Mouse (Mus musculus) brain, embryonic 14.5 days (tissue): ENCODE data around the gene Mafb. TPM values are rescaled to one million over a fixed set of nuclear protein-coding genes. Genes with fewer than 3 reads are reported as not detected.
A peak's percentile ranks its signal among the peaks of the same experiment; 100 is the strongest.

Experiments used
- DNase-seq: peaks from one replicate; pipeline ENCODE4 v3.0.0-alpha.2; 2011; ENCODE audit warnings: low read depth
- CTCF ChIP-seq: fragments of 200-500 bp; IDR thresholded peaks from 2 replicates; pipeline ENCODE4 v1.5.1; 2012; ENCODE audit warnings: inconsistent platforms, mild to moderate bottlenecking, moderate library complexity, borderline replicate concordance; ENCODE audit not compliant: insufficient read depth, insufficient read length; ENCODE audit errors: extremely low read depth
- POLR2A ChIP-seq: fragments of 200-500 bp; IDR thresholded peaks from 2 replicates; pipeline ENCODE4 v1.6.1; 2012; ENCODE audit warnings: mild to moderate bottlenecking, inconsistent platforms, borderline replicate concordance; ENCODE audit not compliant: poor library complexity, insufficient read depth, insufficient read length, severe bottlenecking; ENCODE audit errors: extremely low read depth
- polyA plus RNA-seq: library from polyadenylated mRNA; depleted of rRNA; stranded (reverse); fragments of >200 nt; gene quantifications from 2 replicates; pipeline ENCODE4 v1.2.3, GENCODE M21; 2012

Gene Mafb
- polyA plus RNA-seq, 1 experiment: 16.2 TPM

GRCm38 (mm10) chr2:160378271-160378670 lies 11.4 kb upstream of the Mafb start:
- no peak for DNase-seq
- TF ChIP-seq POLR2A (no peak), CTCF (peak; percentile 77)

DNA sequence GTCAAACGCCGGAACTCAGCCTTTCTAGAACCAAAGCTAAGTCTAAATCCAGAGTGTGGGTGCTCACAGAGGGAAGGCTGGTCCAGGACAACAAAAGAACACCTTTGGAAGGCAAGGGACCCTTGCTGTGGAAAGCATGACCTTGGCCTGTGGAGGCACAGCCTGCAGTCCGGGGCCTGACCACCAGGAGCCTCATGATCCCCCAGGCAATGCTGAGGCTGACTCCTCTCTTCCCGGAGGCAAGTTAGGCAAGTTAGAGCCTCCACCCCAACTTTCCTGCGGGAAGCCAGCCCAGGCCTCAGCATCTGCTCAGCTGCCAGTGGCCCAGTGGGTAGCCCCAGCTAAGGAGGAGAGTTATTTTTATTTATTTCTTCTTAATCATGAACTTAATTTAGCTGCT lies 9.4 kb upstream of the Mafb start:
- TF ChIP-seq POLR2A (no peak), CTCF (no peak)
- no peak for DNase-seq

- DNase-seq: no peak
- TF ChIP-seq POLR2A (no peak), CTCF (no peak)
Observed at GRCm38 (mm10) chr2:160369653-160370420, 3.0 kb upstream of the Mafb start.

DNA sequence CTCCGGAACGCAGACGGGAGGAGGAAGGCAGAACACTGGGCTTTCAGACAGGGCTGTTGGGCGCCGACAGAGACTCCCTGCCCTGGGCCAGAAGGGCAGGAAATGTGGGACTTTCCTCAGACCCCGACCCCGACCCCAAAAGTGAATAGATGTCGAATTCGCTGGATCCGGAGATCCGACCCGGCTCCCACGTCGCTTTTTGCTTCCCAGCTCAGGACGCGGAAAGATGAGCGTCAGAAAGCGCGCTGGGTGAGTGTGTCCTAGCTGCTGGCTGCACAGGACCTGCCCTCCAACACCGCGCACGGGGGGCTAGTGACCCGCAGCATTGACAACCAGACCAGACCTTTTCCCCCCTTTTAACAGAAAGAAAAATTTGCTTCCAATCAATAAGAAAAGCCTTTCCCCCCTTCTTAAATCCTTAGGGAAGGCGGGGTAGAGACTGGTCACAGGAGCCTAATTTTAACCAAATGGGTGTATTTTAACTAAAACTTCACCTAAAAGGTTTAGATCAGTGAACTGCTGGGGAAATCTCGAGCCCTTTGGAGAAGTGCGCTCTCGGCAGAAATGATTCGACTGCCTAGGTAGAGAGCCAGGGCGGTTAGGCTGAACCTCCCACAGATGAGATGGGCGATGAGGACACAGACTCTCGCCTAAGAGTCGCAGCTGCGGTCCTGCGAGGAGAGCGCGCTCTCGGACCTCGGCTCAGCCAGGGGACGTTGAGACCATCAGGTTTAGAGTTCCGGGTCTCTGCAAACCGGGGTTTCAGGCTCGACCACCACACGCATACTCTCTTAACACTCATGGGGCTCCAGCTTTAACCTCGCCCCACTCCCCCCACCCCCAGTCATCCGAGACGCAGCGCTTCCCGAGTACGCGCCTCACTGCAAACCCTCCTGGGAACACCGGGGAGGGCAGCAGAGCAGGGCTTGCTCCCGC lies 1.8 kb upstream of the Mafb start:
- TF ChIP-seq CTCF (no peak), POLR2A (no peak)
- DNase-seq: peak; percentile 25

GRCm38 (mm10) chr2:160367448-160368208 lies 763 bp upstream of the Mafb start:
- DNase-seq: peak; percentile 96
- TF ChIP-seq CTCF (peak; percentile 99), POLR2A (peak; percentile 56; the same call in 1 of the 2 replicates)

GRCm38 (mm10) chr2:160366111-160366979 lies 520 bp downstream of the Mafb start:
- no peak for TF ChIP-seq POLR2A
- no peak for TF ChIP-seq CTCF
- peak; percentile 53 for DNase-seq

DNA sequence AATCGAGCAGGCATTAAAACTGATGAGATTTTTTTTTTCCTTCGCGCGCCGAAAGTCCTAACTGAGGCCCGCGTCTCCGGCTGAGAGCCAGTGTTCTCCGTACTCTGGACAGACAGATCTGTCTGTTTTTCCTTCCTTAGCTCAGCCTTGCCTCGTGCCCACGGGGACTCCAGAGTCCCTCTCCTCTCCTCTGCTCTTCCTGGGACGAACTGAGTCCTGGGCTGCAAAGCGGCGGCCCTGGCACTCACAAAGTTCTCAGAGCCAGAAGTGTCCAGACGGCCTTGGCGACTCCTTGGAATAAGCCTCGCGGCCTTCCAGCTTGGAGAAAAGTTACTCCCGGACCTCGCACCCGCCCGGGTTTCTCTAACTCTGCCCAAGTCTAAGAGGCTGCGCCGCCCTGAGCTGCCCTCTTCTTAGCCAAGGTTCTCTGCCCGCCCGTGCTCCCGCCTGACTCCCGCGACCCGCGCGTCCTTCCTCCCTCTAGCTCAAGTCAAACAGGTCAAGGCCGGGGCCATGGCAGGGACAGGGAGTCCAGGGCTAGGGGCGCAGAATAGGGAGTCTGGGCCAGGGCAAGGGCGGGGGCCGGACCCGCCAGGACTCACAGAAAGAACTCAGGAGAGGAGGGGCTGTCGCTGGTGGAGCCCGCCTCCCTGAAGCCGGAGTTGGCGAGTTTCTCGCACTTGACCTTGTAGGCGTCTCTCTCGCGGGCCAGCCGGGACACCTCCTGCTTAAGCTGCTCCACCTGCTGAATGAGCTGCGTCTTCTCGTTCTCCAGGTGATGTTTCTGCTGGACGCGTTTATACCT lies 1.6 kb downstream of the Mafb start:
- peak; percentile 34 for DNase-seq
- TF ChIP-seq CTCF (no peak), POLR2A (no peak)

DNA sequence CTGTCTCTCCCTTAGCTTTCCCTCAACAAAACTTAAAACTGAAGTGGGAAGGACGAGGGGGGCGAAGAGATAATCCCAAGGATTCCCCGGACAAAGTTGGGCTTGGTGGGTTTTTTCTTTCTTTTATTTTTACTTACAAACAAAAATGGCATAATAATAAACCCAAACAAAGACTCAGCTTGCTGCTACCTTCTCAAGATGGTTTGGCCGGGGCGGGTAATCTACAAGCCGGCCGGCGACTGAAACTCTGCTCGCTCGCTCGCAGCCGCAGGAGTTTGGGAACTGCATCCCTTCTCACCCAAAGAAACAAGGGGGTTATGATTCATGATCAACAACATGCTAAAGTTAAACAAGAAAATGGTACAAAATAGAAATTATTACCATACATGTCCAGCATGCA lies 2.2 kb downstream of the Mafb start:
- TF ChIP-seq POLR2A: no peak
- TF ChIP-seq CTCF: no peak
- DNase-seq: peak; percentile 54

DNA sequence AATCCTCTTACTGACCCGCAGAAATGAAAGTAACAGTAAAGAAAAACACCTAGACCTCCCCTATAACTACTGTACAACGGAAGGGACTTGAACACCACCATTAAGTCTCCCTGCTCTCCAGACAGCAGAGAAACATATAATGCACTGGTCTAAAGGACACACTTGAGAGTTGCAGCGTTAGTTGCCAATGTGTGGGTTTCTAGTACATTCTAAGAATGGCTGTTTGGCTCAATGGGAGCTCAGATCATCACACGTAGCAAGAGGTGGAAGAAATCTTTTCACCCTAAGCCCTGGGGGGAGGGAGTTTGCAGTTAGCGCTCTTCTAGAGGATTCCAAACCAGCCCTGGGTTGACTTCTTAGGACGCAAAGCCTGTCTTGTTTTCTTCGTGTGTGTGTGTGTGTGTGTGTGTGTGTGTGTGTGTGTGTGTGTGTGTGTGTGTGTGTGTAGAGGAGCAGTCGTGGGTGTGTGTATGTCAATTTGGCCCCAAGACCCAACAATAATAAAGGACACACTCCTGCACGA lies 2.7 kb downstream of the Mafb start:
- TF ChIP-seq POLR2A (no peak), CTCF (no peak)
- DNase-seq: peak; percentile 52
